Mouse (Mus musculus) thymus, adult 2 months (tissue): Measurements from ENCODE around the gene Ppia. TPM values are rescaled to one million over a fixed set of nuclear protein-coding genes. Genes with fewer than 3 reads are reported as not detected.
"Not testable (repeated sequence)": the region's sequence is repeated elsewhere in the genome, so short reads cannot be mapped to it uniquely, and the experiment has no call there.

ENCODE experiments used
- DNase-seq: peaks from one replicate; pipeline ENCODE4 v3.0.0; 2021
- H3K27ac ChIP-seq: fragments of 200-500 bp; 2 replicates; pipeline ENCODE4 v1.5.1; 2012; ENCODE audit warnings: low read length, control low read depth; ENCODE audit not compliant: control insufficient read depth, insufficient read depth
- H3K27me3 ChIP-seq: fragments of 200-500 bp; 2 replicates; pipeline ENCODE4 v1.6.1; 2012; ENCODE audit warnings: mild to moderate bottlenecking, low read length, moderate library complexity, mixed read lengths; ENCODE audit not compliant: control insufficient read depth, insufficient read depth
- H3K36me3 ChIP-seq: fragments of 200-500 bp; 2 replicates; pipeline ENCODE4 v1.6.1; 2012; ENCODE audit warnings: mild to moderate bottlenecking, low read length, moderate library complexity; ENCODE audit not compliant: control insufficient read depth, insufficient read depth
- H3K4me1 ChIP-seq: fragments of 200-500 bp; replicated peaks from 2 replicates; pipeline ENCODE4 v1.6.1; 2012; ENCODE audit warnings: low read length; ENCODE audit not compliant: control insufficient read depth, insufficient read depth
- H3K4me3 ChIP-seq: fragments of 200-500 bp; 2 replicates; pipeline ENCODE4 v1.5.1; 2012; ENCODE audit warnings: mild to moderate bottlenecking, low read length, control low read depth, moderate library complexity; ENCODE audit not compliant: control insufficient read depth, insufficient read depth
- CTCF ChIP-seq: fragments of 200-500 bp; IDR thresholded peaks from 2 replicates; pipeline ENCODE4 v1.5.1; 2012; ENCODE audit warnings: mild to moderate bottlenecking, control low read depth, low read length, moderate library complexity, borderline replicate concordance; ENCODE audit not compliant: control insufficient read depth, poor library complexity, insufficient read depth; ENCODE audit errors: extremely low read depth
- POLR2A ChIP-seq: fragments of 200-500 bp; IDR thresholded peaks from 2 replicates; pipeline ENCODE4 v1.6.1; 2012; ENCODE audit warnings: mild to moderate bottlenecking, low read length, control low read depth, moderate library complexity; ENCODE audit not compliant: control insufficient read depth, poor library complexity, insufficient read depth; ENCODE audit errors: extremely low read depth
- WGBS: fragments of 180-500 bp; shearing (Covaris S2); methylation state at CpG from one replicate; pipeline ENCODE4 v1.1.7; 2018; 5-methylcytosine and 5-hydroxymethylcytosine counted together
- polyA plus RNA-seq: library from polyadenylated mRNA; depleted of rRNA; stranded (reverse); fragments of >200 nt; gene quantifications from 2 replicates; pipeline ENCODE4 v1.2.3, GENCODE M21; 2012; rRNA removed

The Ppia gene
- 1,363 and 1,486 TPM in 2 replicates for polyA plus RNA-seq

DNA sequence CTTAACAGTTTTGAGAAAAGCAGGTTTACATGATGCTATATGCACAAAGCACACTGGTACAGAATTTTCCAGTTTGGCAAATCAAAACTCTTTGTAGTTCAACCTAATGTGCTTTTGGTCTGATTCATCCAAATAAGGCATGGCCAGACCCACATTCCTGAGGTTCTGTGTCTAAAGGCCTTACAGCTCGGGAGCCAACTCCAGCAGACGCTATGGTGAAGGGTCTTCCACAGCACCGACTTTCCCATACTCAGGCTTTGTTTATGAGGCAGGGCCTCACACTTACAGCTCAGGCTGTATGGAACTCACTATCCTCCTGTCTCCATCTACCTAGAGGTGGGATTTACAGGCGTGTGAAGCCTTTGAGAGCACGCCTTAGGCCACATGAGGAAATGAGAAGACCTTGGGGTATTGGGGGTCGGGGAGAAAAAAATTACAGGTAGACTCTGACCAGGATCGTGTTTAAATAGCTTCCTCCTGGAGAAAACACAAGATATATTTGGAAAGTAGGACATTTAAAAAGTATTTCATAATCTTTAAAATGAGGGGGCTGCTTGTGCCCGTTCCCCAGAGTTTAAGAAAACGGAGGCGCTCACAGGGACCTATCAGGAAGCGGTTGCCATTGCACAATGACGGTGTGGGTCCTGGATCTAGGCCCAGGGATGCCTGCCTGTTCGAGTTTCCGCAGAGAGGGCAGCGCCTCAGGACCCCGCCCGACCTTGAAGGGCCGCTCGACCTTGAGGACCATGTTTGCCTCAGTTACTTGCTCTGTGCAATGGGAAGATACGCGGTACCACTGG is at the start of gene Ppia:
TSS of gene Ppia (plus strand) at position 693 of the 800 bp plus-strand sequence.
- Histone ChIP-seq H3K27ac (peak within 1 kb of the TSS; percentile 86), H3K27me3 (no peaks in the 10 kb centered on the region), H3K4me3 (peak within 1 kb of the TSS; percentile 89), H3K36me3 (peaks cover 16% of the 10 kb centered on the region), H3K4me1 (peaks cover 17% of the 10 kb centered on the region)
- DNase-seq, result no peak
- 10% methylated on average over 21 of the region's 21 CpGs for WGBS
- TF ChIP-seq CTCF, result no peak
- no peak for TF ChIP-seq POLR2A

- 8% methylated on average over 11 of the region's 11 CpGs for WGBS
- H3K36me3 ChIP-seq, result no peaks in the 10 kb centered on the region
- H3K27me3 ChIP-seq, result no peaks in the 10 kb centered on the region
- H3K27ac ChIP-seq, result peak overlapping the region; percentile 62; the same call in 1 of the 2 replicates
- DNase-seq, result peak; percentile 85
- H3K4me1 ChIP-seq, result peaks cover 2% of the 10 kb centered on the region; the same call in 1 of the 2 replicates
- H3K4me3 ChIP-seq, result no peak overlapping the region
- TF ChIP-seq POLR2A (0 out of 2 replicates have a peak, but pooled peaks have one; percentile 33), CTCF (peak; percentile 85)
Observed at GRCm38 (mm10) chr11:6365885-6366284, 49.4 kb upstream of the Ppia start.

DNA sequence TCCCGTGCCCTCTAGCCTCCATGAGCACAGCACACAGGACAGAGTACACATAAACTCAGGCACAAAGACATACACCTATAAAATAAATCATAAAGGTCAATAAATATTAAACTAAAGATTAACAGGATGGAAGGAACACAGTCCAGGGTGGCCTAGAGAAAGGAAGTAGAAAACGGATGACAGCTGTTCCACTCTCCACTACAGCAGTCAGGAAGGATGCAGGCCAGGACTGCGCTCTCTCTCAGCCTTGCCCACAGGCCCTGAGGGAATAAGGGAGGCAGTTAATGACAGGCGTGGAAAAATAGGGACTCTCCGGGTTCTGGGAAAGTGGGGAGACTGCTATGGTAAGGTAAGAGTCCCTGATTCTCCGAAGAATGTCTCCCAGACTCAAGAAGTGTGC is 48.8 kb upstream of the Ppia start:
- no peaks in the 10 kb centered on the region for H3K27me3 ChIP-seq
- 82% methylated on average over 6 of the region's 6 CpGs for WGBS
- TF ChIP-seq CTCF (no peak), POLR2A (no peak)
- peaks cover 2% of the 10 kb centered on the region; the same call in 1 of the 2 replicates for H3K4me1 ChIP-seq
- H3K36me3 ChIP-seq, result no peaks in the 10 kb centered on the region
- H3K4me3 ChIP-seq, result no peak overlapping the region
- no peak for DNase-seq
- no peak overlapping the region for H3K27ac ChIP-seq

DNA sequence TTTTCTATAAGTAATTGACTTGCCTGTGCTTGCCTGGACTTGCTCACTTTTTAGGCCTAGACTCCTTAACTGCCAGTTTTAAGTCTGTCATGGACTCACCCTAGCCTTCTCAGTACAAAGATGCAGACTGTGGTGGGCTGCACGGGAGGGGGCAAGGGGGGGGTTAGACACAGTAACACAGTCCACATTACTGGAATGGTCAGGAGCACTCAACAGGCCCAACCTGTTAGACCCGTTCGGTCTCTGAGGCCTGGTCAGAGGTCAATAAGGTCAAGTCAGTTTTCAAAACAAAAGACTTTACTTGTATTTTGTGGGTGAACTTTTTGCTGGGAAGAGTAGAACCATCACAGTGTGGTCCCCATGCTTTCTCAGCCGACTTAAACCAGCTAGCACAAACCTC is 48.1 kb upstream of the Ppia start:
- no peaks in the 10 kb centered on the region for H3K27me3 ChIP-seq
- H3K36me3 ChIP-seq, result no peaks in the 10 kb centered on the region
- DNase-seq, result no peak
- TF ChIP-seq CTCF (no peak), POLR2A (no peak)
- no peak overlapping the region for H3K4me3 ChIP-seq
- H3K4me1 ChIP-seq, result peaks cover 2% of the 10 kb centered on the region; the same call in 1 of the 2 replicates
- no peak overlapping the region for H3K27ac ChIP-seq
- 87% methylated on average over 4 of the region's 4 CpGs for WGBS

DNA sequence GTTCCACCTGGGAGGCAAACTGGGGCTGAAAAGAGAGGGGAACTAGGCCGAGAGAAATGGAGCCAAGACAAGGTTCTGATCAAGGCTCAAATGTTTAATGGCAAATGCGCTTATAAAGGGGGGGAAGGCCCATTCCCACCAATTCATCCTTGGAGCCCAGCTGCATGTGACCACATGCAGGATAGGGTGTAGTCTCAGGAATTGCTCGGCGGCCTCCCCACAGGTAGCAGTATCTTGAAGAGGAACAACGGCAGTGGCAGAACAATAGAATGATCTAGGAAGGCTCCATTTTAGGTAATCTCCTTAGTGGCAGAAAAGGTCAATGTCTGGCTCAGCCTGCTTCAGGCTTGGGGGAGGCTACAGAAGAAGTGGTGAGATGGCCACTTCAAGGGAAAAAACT is 47.3 kb upstream of the Ppia start:
- not testable (repeated sequence) for H3K27me3 ChIP-seq
- WGBS, result 84% methylated on average over 5 of the region's 5 CpGs

DNA sequence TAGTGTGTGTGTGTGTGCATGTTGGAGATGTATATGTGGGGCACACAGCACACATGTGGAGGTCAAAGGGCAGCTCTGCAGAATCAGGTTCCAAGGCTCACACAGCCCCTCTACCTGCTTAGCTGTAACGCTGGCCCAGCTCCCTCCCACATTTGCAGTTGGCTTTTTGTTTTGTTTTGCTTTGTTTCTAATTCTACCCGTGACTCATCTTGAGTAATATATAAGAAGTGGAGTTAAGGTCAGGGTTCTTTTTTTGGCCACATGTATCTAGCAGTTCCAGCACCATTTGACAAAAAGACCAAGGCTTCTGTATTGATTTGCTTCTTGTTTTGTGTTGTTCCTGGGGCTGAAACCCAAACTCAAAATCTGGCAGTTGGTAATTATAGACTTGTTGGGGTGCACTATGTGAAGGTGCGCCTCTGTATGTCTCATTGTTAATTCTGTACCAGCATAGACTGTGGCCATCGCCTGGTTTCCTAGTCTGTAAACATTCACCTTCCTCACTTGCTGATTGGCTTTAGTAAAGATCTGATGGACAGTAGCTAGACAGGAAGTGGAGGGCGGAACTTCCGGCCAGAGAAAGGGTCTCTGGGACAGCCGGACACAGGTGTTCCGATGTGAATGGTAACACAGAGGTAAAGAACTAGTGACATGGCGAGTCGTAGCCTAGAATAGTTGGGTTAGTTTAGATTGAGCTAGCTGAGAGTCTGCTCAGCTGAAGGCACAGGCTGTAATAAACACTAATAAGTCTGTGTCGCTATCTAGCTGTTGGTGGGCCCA is 43.7 kb upstream of the Ppia start:
- Histone ChIP-seq H3K36me3 (no peaks in the 10 kb centered on the region), H3K4me3 (no peak overlapping the region), H3K27me3 (no peaks in the 10 kb centered on the region), H3K4me1 (no peaks in the 10 kb centered on the region), H3K27ac (no peak overlapping the region)
- no peak for TF ChIP-seq CTCF
- TF ChIP-seq POLR2A, result no peak
- WGBS, result 96% methylated on average over 11 of the region's 11 CpGs
- no peak for DNase-seq

More for the DNA sequence above, 47.3 kb upstream of the Ppia start:
- H3K4me3 ChIP-seq, DNase-seq, H3K27ac ChIP-seq, H3K4me1 ChIP-seq, H3K36me3 ChIP-seq: not testable (repeated sequence)

DNA sequence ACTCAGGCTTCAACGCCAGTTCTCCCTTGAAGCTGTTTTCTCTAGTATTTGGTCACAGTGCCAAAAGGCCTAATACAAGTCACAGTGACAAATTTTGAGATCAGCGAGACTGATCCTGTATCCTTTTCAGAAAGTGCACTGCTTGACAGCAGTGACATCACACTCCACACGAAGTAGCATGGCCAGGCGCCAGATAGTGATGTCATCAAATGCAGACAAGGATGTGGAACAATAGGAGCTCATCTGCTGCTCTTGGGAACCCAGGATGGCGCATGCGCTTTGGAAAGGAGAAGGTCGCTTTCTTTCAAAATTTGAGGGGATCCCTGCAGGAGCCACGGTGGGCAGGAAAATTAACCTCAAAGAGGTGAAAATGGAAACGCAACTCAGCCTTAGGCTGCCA is 42.5 kb upstream of the Ppia start:
- Histone ChIP-seq H3K27ac (no peak overlapping the region), H3K4me3 (no peak overlapping the region), H3K36me3 (no peaks in the 10 kb centered on the region), H3K4me1 (no peaks in the 10 kb centered on the region), H3K27me3 (no peaks in the 10 kb centered on the region)
- no peak for TF ChIP-seq CTCF
- TF ChIP-seq POLR2A, result no peak
- WGBS, result 92% methylated on average over 9 of the region's 9 CpGs
- DNase-seq, result no peak
